Mouse (Mus musculus) spleen, postnatal 14 days (tissue): ENCODE results near the gene Tfap2c.
A peak's percentile ranks its signal among the peaks of the same experiment; 100 is the strongest.

Experiments used
- DNase-seq, 2 experiments: peaks; one replicate each; pipeline ENCODE4 v3.0.0; 2021 to 2022; ENCODE audit warnings: low spot score in 2 of 2

Tfap2c gene

DNA sequence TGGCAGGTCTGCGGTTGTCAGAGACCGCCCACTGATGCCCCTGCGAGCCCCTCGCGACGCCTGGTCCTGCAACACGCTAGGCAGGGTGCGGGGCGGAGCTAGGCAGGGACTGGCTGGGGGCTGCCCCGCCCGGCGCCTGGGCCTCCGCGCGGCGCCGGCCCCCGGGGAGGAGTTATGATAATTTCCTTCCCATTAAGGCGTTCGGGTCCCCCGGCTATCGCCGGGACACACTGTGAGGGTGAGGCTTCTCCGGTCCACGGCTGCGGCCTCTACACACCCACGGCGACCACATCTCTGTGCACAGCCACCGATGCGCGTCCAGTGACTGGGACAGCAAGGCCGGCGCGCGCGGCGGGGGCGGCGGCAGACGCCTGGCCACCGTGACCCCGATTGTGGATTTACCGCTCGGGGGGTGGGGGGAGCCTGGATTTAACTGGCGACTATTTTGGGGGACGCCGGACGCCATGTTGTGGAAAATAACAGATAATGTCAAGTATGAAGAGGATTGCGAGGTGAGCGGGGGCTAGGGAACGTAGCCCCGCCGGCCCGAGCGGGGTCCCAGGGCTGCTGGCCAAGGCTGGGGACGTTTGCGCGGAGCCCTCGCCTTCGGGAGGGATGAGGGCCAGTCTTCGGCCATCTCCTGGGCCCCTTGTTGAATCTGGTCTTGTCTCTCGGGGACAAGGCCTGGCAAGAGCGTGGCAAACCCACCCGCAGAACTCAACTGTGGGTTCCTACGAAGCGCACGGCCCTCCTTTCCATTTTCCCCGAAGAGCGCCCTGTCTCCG lies at the start of gene Tfap2c:
Gene Tfap2c (plus strand): TSS at position 223 of the 785 bp plus-strand sequence.
- DNase-seq: no peak

DNA sequence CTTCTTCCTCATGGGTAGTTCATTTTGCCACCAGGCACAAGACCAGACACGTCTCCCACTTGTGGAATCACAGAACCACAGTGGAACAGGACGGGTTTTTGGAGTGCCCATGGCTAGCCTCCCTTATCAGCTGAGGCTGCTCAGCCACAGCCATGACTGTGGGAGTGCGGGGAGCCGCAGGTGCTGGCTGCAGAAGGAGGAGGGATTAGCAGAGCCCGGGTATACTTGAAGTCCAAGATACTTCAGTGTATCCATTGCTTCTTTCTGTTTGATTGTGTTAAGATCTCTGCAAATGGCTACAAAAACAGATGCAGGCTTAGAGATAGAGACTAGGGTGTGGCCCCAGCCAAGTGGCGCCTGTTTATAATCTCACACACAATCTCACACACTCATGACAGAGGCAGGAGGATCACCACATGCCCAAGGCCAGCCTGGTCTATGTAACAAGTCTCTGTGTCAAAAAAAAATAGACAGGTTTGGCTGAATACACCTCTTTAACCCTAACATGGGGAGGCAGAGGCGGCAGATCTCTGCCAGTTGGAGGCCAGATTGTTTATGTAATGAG lies 48.6 kb upstream of the Tfap2c start:
- DNase-seq: no peak

DNA sequence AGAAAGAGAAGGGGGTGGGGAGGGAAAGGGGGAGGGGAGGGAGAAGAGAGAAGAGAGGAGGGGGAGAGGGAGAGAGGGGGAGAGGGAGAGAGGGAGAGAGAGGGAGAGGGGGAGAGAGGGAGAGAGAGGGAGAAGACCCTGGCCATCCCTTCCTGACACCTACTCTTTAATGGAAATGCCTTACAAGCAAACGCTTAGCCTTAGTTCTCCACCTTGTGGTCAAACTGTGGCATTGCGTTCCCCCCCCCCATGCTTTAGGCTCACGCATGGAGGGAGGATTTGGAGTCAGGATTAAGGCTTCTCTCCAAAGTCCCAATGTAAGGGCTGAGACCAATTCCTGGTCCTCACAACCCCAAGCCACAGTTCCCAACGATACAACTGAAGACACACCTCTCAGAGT lies 48.1 kb upstream of the Tfap2c start:
- DNase-seq: no peak

DNA sequence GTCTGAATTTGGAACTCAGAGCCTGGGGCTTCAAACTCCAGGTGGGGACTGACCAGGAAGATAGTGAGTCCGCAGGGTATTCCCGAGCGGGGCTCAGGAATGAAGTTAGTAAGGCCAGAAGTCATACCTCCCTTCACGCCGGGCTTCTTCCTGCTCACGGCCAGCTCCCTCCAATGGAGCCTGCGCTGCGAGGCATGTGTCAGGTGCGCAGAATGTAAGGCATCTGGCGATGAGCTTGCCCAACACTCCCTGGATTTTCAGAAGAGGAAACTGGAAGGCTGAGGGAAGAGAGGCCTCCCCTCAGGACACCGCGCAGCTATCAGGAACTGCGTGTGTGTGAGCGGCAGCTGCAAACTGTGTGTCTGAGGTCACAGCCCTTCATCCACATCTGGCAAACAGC lies 47.2 kb upstream of the Tfap2c start:
- no peak for DNase-seq

DNA sequence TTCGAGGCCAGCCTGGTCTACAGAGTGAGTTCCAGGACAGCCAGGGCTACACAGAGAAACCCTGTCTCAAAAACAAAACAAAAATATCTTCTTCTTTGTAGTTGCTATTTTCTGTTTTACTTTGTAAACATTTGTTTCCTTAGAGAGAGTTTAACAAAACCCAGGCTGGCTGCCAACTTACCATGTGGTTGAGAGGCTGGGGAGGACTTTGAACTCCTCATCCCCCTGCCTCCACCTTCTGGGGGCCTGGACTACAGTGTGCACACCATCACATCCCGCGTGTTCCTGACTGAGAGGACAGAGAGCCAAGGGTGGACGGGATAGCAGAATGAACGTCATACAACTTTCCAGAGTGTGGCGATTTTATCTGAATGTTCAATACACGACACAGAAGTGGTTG lies 43.3 kb upstream of the Tfap2c start:
- DNase-seq: no peak

DNA sequence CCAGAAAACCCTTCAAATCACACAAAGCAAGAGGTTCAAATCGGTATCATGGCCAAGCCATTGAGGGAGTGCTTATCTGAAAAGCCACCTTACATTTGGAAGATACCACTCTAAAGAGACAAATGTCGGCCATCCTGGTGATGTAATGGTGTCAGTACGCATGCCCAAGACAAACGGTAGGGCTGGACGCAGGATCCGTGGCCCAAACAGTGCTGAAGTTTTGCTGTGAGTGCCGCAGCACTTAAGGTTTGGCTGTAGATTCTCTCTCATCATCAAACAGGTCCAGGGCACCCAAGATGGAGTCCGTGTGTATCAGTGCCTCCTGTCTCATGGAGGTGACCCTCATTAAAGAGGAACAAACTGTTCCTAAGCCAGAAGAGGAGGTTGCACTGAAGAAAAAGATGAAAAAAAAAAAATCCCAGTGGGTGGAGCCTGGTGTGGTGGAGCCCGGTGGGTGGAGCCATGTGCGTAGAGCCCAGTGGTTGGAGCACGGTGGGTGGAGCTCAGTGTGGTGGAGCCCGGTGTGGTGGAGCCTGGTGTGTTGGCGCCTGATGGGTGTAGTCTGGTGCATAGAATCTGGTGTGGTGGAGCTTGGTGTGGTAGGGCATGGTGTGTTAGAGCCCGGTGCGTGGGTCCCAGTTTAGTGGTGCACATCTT lies 39.2 kb upstream of the Tfap2c start:
- no peak for DNase-seq

DNA sequence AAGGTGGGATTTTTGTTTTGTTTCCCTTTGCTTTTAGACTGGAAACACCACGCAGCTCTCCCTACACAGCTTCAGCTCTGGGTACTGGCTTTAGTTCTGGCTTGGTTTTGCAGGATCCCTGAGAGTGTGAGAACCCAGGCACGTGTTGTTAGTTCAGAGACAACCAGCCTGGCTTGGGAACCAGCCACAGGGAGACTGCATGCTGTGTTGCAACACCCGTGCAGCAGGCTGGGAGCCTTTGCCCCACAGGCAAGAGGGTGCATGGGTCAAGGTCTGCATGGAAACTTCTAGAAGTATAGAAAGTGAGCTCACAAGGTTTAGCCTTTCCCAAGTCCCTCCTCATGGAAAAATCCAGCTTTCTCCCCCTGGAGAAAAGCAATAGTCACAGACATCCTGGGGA lies 38.5 kb upstream of the Tfap2c start:
- DNase-seq: no peak

DNA sequence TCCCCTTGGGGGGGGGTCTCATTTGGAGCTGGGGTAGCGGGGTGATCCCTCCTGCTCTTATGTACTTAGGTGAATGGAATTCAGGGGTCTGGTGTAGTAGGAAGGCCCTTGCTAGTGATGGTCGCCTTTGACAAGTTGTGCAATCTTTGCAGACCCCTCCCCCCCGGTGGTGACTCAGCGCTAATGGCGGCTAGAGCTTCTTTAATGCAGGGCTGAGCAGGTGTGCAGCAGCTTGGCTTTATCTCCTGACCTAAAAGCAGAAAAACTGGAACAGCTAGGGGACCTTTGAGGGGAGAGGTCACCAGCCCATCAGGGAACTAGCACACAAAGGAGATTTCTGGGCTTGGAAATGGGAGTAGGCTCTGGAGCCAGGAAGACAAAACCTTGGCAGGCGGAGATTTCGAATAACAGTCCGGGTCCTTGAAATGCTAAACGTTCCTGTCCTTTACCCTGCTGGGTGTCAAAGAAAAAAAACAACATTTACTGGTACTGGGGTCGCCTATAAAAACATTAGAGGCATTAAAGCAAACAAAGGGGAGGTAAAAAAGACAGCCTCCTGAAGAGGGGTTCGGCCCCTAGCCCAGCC lies 32.9 kb upstream of the Tfap2c start:
- no peak for DNase-seq

DNA sequence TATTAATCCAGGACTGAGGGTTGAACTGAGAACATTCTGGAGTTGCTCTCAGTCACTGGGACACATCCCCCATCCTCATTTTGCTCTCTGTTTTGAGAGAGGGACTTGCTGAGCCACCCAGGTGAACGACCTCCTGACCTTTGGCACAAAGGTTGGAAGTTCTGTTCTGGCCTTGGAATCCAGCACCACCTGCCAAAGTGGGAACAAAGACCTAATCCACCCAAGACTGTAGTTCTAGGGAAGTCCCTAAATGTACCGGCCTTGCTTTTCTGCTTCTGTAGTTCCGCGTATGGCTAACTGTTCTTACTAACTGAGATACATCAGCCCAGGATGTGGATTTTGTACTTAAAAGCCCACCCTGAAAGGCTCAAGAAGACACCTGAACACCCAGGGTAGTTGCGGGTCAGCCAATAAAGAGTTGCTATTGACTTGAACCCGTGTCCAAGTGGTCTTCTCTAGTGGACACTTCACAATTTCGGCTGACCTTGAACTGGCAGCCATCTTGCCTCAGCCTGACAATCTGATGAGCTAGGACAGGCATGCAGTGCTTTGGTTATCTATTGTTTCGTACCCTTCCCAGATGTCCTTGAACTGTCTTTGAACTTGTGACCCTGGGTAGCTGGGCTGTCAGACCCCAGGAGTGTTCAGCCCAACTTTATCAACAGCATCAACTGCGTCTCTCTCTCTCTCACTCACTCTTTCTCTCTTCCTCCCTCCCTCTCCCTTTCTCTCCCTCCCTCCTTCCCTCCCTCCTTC lies 28.6 kb upstream of the Tfap2c start:
- DNase-seq: no peak

DNA sequence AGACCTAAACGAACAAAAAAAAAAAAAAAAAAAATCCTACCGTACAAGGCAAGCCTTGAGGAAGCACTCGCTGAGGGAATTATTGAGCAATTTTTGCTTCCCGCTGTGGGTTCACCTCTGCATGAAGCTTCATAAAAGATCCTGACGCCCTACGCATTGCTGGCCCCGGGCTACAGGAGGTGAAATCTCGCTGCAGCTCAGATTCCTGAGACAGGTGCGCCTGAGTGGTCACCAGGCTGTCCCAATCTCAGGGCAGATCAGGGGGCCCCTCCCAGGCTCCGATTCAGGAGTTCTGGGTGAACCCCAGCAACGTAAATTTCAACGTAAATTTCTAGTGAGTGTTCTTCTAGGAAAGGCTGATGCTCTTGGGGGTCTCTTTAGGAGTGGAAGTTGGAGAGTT lies 26.9 kb upstream of the Tfap2c start:
- DNase-seq: no peak

DNA sequence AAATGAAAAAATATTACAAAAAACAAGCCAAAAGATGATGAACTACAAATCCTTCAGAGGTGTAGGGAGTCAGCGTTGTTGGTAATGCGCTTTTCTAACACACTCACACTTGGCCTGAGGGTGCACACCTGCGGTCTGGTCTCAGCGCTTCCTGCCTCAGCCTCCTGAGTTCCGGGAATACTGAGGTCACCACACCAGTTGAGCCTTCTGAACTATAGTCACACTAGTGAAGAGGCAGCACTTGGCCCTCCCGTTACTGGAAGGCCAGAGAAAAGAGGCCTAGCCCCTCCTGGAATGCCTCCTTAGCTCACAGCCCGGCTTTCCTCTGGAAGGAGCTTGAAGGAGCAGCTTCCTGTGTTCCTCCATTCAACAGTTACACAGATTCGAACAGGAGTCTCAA lies 22.2 kb upstream of the Tfap2c start:
- no peak for DNase-seq

DNA sequence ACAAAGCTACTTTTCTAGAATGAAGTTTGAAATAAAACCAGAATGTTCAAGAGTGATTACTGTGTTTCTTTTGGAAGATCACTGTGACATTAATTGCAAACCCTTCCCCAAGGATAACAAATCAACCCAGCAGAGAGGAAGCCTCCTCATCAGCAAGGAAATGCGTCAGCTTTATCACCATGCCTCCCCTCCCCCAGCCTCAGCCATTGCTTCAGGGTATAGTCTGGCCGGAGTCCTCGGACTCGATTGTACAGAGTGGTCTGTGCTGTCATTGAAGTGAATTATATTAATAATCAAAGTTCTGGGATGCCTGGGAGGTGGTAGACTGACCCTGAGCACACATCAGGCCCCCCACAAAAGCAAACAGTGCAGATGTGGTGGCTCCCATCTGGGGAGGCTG lies 5.4 kb upstream of the Tfap2c start:
- DNase-seq: no peak

DNA sequence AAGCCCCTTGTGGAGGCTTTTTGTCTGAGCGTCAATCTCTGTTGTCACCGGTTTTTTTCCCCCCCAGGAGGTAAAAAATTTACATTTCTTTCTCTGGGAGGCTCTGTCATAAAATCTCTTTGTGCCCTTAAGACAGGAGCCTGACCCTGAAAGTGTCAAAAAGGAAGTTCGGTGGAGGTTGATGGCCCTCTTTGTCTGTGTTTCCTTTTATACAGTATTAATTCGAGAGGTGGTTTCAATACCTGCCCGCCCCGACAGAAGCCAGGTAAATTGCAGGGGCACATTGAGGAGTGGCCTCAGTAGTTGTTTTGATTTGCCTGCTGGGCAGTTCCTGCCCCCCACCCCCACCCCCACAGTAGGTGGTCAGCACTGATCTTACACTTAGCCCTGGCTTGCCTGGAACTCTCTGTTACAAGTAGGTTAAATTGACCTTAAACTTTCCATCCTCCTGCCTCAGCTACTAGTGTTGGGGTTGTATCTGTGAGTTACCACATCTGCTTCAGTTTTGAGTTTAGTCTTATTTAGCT lies 4.7 kb upstream of the Tfap2c start:
- no peak for DNase-seq

DNA sequence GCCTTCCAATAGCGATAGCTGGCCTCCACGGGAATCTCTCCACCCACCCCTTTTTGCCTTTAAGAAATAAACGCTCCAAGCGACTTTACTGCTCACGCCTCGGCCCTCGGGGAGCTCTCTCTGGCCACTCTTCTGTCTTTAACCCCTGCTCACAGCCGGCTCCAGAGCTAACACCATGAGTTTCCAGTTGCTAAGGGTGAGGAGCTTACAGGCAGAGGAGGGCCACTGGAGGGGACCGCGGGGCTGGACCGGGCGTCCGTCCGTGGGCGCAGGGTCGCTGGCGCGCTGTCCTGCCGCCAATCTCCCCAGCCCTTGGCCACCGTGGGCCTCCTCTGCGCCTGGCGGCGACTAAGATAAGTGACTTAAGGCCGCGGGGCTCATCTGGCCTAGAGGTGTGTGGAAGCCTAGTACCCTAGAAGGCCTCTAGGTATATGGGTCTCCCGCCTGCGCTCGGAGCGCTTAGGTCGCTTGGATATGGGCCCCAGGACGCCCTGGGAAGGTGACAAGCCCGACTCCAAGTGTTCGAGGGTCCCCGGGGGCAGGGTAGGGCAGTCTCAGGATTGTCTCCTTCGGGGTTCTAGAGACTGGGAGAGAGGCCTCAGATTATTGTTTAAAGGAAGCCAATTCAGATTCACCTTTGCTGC lies 3.7 kb upstream of the Tfap2c start:
- no peak for DNase-seq

DNA sequence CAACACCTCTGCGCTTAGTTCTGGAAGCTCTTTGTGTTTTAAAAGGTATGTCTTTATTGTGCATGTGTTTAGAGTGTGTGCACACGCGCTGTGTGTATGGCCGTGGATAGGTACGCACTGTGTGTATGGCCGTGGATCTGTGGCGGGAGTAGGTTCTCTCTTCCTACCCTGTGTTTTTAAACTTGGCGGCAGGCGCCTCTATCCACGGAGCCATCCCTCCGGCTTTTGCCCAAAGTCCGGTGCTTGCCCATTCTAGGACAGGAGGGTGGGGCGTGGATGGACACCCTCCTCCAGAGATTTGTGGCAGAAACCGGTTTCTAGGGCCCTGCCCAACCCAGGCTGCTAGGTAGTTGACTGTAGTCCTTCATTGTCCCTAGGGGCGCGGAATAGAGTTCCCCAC lies 2.8 kb upstream of the Tfap2c start:
- no peak for DNase-seq

DNA sequence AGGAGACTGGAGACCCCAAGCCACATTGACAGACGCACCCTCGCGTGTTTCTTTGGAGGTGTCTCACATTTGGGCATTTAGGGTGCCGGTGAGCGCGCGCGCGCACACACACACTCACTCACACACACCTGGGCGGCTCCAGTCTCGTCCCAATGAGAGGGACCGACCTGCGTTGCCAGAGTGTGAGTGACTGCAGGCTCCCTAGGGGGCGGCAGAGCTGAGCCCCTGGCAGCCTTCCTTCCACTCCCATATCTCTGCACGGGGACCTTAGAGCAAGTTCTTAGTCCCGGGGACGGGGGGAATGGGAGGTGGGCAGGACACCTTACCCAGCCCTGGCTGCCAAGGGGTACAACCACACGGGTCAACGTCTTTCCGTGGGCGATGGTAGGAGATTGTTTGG lies 2.3 kb upstream of the Tfap2c start:
- no peak for DNase-seq

DNA sequence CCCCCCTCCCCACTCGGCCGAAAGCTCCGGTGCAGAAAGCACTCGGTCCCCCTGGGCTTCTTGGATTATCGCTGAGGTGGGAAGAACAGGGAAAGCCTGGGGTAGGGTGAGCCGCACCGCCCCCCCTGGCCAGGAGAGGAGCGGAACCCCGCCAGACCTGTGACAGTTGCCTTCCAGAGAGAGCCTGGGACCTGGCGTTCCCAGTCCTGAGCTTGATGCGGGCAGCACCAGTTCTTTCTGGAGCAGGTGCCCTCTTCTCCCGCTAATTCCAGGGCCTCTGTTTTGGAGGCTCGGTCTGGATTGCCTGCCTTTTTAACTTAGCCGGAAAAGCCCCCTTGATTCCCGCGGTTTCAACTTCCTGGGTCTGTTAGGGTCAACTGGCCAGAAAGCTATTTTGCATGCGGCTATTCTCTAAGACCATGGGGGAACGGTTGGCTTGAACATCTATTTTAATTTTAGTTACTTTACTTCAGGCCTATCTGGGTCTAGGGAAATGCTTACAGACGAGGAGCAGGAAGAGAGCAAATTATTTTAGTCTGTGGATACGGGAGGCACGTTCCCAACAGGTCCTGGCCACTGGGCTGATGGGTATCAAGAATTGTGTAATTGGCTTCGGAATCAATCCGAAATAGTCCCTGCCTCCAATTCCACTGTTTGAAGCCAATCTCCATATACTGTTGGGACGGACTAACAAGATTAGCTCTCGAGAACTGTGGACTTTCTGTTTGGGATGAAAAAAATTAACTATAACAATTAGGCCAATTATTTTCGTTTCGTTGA lies 1.4 kb upstream of the Tfap2c start:
- no peak for DNase-seq

DNA sequence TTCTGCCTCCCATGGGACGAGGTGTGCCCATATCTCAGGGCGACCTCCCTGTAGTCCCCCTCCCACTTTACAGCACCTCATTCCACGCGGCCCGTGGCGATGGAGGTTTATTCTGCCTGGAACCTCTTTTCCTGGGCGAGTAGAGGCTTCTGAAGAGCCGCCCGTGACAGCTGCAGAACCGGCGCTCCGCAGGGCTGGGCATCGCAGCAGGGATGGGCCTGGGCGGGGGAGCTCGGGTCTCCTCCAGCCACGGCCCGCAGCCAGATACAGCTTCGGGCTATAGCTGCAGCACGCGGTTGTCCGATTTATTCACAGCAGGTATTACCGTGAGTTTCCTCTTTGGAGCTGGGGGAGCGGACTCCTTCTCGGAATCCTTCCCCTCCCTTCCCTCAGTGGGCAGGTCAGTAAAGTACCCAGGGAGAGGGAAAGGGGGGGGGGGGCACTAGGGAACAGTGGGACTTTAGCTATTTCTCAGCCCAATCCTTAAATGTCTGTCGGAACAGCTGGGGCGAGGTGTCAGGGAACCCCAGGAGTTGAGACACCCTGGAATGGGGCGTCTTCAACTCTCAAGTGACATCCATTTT lies 629 bp upstream of the Tfap2c start:
- DNase-seq: no peak

DNA sequence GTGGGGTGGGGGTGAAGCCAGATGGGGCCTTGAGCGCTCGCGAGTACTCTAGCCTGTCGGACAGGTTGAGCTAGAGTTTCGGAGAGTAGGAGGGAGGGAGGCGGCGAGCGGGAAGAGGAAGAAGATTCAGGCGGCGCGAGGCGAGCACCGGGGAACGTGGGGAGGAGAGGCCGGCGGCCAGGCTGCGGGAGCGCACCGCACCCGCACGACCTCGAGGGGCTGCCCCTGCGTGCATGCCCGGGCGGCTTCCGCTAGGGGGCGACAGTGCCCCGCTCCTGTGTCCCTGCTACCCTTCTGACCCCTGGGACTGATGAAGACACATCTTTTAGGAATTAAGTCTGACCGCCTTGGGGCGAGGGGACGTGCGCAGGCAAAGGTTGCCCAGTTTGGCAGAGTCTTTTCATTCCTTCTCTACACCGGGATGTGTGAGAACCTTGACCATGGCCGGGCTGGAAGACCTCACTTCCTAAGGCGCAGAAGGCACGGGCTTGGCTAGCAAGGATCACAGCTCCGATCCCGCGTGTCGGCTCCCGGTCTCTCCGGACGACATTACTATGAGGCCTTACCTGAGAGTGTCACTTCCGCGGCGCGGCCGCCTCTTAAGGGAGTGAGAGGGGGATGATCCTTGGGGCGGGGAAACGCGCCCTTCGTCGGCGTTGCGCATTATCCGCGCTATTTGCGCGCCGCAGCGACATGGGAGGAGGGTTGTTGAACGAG lies 1.1 kb downstream of the Tfap2c start:
- DNase-seq: peak in 1 of 2 experiments; percentile 4
